Mouse (Mus musculus) thymus, postnatal 36 days (tissue): ENCODE results near the gene Pnma1.
A peak's percentile ranks its signal among the peaks of the same experiment; 100 is the strongest.

Source experiments
- DNase-seq, 2 experiments: peaks; one replicate each; pipeline ENCODE4 v3.0.0; 2022; ENCODE audit warnings: mixed read lengths in 2 of 2

Pnma1 gene

GRCm38 (mm10) chr12:84100604-84101492 lies 47.4 kb downstream of the Pnma1 start, which contains the start of gene Acot6:
Gene Acot6, plus strand, starts transcription at chr12:84100654.
- peak; percentile 29 to 41 for DNase-seq

- no peak for DNase-seq
These were observed 48.2 kb downstream of the Pnma1 start for GRCm38 (mm10) chr12:84100071-84100470.

- DNase-seq = no peak
These were observed 48.7 kb downstream of the Pnma1 start for GRCm38 (mm10) chr12:84099605-84100004.
